Mouse (Mus musculus) C2C12 (cell line): Measurements from ENCODE around the gene Ppp2r5e. TPM values are rescaled to one million over a fixed set of nuclear protein-coding genes. Genes with fewer than 3 reads are reported as not detected.

Experiments used
- H3K27me3 ChIP-seq: one replicate; pipeline ENCODE4 v1.6.1; 2011; ENCODE audit not compliant: control insufficient read depth, insufficient read depth, insufficient read length
- H3K36me3 ChIP-seq: one replicate; pipeline ENCODE4 v1.6.1; 2011; ENCODE audit not compliant: control insufficient read depth, insufficient read depth
- H3K4me3 ChIP-seq: one replicate; pipeline ENCODE4 v1.5.1; 2011; ENCODE audit warnings: mild to moderate bottlenecking, control low read depth; ENCODE audit not compliant: poor library complexity, insufficient read depth, severe bottlenecking
- H3K79me2 ChIP-seq: one replicate; pipeline ENCODE4 v1.6.1; 2011; ENCODE audit not compliant: control insufficient read depth, insufficient read depth
- H3K79me3 ChIP-seq: one replicate; pipeline ENCODE4 v1.6.1; 2011; ENCODE audit warnings: low read depth, control low read depth
- H3ac ChIP-seq: one replicate; pipeline ENCODE3; 2011; ENCODE audit warnings: low read depth; ENCODE audit not compliant: control insufficient read depth, insufficient read length
- CEBPB ChIP-seq: IDR thresholded peaks from one replicate; pipeline ENCODE4 v1.6.1; 2011; ENCODE audit warnings: low read depth, mild to moderate bottlenecking, control low read depth, moderate library complexity
- CTCF ChIP-seq: IDR thresholded peaks from one replicate; pipeline ENCODE4 v1.5.1; 2011; ENCODE audit not compliant: control insufficient read depth, insufficient read depth, insufficient read length
- FOSL1 ChIP-seq: IDR thresholded peaks from one replicate; pipeline ENCODE4 v1.8.0; 2011; ENCODE audit warnings: mild to moderate bottlenecking, low read length; ENCODE audit not compliant: poor library complexity, insufficient read depth, severe bottlenecking
- MAX ChIP-seq: IDR thresholded peaks from one replicate; pipeline ENCODE4 v1.6.1; 2011; ENCODE audit warnings: mild to moderate bottlenecking, control low read depth
- MYOD1 ChIP-seq: IDR thresholded peaks from one replicate; pipeline ENCODE4 v1.6.1; 2011; ENCODE audit warnings: low read depth; ENCODE audit not compliant: control insufficient read depth, insufficient read length
- MYOG ChIP-seq: IDR thresholded peaks from one replicate; pipeline ENCODE4 v1.6.1; 2011; ENCODE audit not compliant: control insufficient read depth, insufficient read length; ENCODE audit errors: extremely low read depth
- USF1 ChIP-seq: IDR thresholded peaks from one replicate; pipeline ENCODE4 v1.6.1; 2011; ENCODE audit warnings: low read depth, mild to moderate bottlenecking, control low read depth, moderate library complexity
- polyA plus RNA-seq: library from polyadenylated mRNA; unstranded; fragments of >200 nt; fragmentation: generic; extraction: Trizol; gene quantifications from one replicate; pipeline ENCODE4 v1.2.1, GENCODE M21; 2012; ENCODE audit warnings: missing spikeins

Ppp2r5e gene
- polyA plus RNA-seq, 1 experiment, result 11.9 TPM

DNA sequence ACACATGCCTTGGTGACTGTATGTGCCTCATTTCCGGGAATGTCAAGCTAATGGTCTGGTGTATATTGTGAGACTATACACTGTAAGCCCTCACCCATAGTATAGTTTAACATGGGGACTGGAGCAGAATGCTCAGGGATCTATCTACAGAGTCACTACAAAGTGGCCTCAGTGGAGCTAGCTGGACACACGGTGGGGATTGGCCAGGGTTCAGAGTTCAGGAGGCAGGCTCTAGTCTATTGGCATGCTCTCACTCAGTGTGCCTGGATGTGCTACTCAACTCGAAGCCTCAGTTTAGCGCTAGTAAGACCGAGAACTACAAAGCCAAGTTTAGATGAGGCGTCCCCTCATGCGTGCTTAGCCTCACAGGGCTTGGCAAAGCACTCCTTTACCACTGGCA is 129.8 kb downstream of the Ppp2r5e start:
- no peak overlapping the region for H3K4me3 ChIP-seq
- H3K36me3 ChIP-seq, result peaks cover 36% of the 10 kb centered on the region
- H3K27me3 ChIP-seq, result no peaks in the 10 kb centered on the region
- peaks cover 1% of the 10 kb centered on the region for H3K79me3 ChIP-seq
- H3ac ChIP-seq, result no peak overlapping the region
- H3K79me2 ChIP-seq, result no peaks in the 10 kb centered on the region
- TF ChIP-seq USF1 (no peak), MYOD1 (no peak)

DNA sequence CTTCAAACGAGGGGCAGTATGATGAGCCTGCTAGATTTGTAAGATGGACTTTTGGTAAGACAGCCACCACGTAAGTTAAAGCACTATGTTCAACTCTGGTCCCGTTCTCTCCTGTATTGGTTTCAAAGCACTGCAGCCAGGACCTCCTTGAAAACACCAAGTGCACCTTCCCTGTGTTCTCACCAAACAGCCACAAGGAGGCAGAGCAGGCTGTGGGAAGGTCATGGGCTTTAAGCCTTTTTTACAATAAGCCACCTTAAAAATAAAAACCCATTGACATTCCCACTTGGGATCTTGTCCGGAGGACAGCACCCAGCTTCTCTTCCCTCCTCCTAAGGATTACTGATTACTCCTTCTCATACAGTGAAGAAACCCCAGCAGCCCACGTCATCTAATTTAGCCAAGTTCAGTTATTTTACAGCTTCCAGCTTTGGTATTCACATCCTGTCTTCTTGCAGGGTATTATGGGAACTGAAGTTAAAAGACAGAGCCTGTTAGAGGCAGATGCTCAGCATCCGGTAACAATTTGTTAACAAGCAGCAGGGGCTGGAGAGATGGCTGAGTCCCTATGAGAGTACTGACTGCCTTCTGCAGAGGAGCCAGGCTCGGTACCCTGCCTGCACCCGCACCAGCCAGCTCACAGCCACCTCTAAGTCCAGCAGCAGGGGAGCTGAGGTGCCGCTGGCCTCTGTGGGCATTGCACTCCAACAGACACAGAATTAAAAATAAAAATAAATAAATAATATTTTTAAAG is 131.9 kb downstream of the Ppp2r5e start:
- H3K79me2 ChIP-seq, result no peaks in the 10 kb centered on the region
- no peaks in the 10 kb centered on the region for H3K79me3 ChIP-seq
- TF ChIP-seq USF1 (no peak), CEBPB (no peak), MYOG (no peak), FOSL1 (no peak), CTCF (peak; percentile 31), MAX (no peak), MYOD1 (no peak)
- no peak overlapping the region for H3ac ChIP-seq
- peaks cover 55% of the 10 kb centered on the region for H3K36me3 ChIP-seq
- no peaks in the 10 kb centered on the region for H3K27me3 ChIP-seq
- H3K4me3 ChIP-seq, result no peak overlapping the region

DNA sequence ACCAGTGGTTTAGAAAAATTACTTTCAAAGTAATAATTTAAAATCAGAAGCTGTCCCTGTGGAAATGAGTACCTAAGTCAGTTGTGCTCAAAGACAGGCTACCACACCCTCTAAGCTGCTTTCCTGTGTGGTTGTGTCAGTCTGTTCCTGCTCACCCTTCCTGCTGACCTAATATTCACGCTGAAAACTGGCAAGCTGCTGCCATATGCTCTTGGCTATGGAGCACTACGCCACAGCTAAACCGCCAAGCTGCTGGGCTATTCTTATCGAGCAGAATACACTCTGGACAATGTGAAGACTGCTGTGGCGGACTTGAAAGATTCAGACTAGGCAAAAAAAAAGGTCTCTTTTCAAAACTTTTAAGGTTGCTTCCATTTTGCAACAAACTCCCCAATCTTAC is 135.5 kb downstream of the Ppp2r5e start:
- Histone ChIP-seq H3K4me3 (no peak overlapping the region), H3ac (no peak overlapping the region), H3K79me2 (no peaks in the 10 kb centered on the region), H3K27me3 (no peaks in the 10 kb centered on the region), H3K36me3 (peaks cover 54% of the 10 kb centered on the region), H3K79me3 (no peaks in the 10 kb centered on the region)
- TF ChIP-seq CEBPB (no peak), USF1 (no peak), CTCF (no peak), MYOG (no peak), FOSL1 (no peak), MYOD1 (no peak), MAX (no peak)

DNA sequence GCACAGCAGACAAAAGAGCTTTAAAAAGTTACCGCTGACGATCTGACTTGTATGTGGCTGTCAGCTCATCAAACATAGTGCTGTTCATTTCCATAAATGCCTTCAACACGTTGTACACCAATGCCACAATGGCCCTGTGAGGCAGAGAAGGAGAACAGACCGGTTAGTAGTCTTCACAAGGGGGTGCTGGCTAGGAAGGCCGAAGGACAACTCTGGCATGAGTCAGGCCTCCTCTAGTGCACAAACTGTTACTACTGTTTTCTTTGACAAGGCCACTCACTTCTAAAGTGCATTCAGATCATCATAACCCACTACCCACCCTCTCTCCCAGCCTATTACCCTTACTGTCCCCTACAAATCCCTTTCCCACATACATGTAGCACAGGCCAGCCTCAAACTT is 136.4 kb downstream of the Ppp2r5e start:
- peaks cover 57% of the 10 kb centered on the region for H3K36me3 ChIP-seq
- H3K79me2 ChIP-seq, result no peaks in the 10 kb centered on the region
- TF ChIP-seq FOSL1, result no peak
- TF ChIP-seq USF1, result no peak
- TF ChIP-seq CEBPB, result no peak
- no peak for TF ChIP-seq MYOD1
- no peak for TF ChIP-seq MYOG
- TF ChIP-seq MAX, result no peak
- no peak for TF ChIP-seq CTCF
- no peaks in the 10 kb centered on the region for H3K79me3 ChIP-seq
- no peak overlapping the region for H3K4me3 ChIP-seq
- no peaks in the 10 kb centered on the region for H3K27me3 ChIP-seq
- no peak overlapping the region for H3ac ChIP-seq

DNA sequence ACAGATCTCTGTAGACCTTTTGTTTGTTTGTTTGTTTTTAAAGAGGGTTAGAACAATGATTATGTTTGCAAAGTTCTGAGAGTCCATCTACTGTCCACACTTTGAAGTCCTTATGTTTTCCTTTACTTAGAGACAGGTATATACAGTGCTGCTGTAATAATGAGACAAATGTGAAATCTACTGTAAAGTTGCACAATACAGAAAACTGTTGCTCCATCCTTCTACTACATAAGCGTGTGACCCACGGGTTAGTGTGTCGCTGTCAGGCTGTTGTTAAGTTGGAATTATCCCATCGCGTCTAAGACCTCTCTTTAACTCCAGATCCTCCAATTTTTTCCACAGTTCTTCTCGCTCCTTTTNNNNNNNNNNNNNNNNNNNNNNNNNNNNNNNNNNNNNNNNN is 142.6 kb downstream of the Ppp2r5e start:
- no peak overlapping the region for H3K4me3 ChIP-seq
- no peak for TF ChIP-seq MYOD1
- no peak for TF ChIP-seq MAX
- TF ChIP-seq USF1, result no peak
- no peak for TF ChIP-seq CEBPB
- TF ChIP-seq FOSL1, result no peak
- no peak for TF ChIP-seq CTCF
- H3K36me3 ChIP-seq, result peaks cover 25% of the 10 kb centered on the region

DNA sequence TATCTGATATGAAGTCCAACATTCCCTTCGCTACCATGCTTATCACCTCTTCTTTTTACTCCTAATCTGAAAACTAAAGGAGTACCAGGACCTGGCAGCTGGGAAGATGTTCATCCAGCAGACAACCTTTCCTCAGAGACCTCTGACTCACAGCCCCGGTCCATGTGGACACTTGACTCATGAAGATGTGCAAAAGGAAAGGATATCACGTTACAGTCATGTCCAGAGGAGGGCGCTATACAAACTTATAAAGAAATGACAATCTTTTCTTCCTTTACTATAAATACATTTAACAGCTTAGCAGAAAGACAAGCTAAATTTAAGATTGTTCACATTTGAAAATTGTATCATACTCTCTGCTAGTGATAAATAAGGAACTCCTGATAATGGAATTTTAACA is 143.0 kb downstream of the Ppp2r5e start:
- peaks cover 20% of the 10 kb centered on the region for H3K36me3 ChIP-seq

More for the DNA sequence above, 142.6 kb downstream of the Ppp2r5e start:
- Histone ChIP-seq H3K79me2 (no peaks in the 10 kb centered on the region), H3K27me3 (no peaks in the 10 kb centered on the region), H3ac (no peak overlapping the region), H3K79me3 (no peaks in the 10 kb centered on the region)

More for the DNA sequence above, 143.0 kb downstream of the Ppp2r5e start:
- no peaks in the 10 kb centered on the region for H3K79me2 ChIP-seq
- no peak overlapping the region for H3K4me3 ChIP-seq
- no peak overlapping the region for H3ac ChIP-seq
- no peaks in the 10 kb centered on the region for H3K27me3 ChIP-seq
- TF ChIP-seq MAX (no peak), FOSL1 (no peak), MYOD1 (no peak), CTCF (no peak), MYOG (no peak), USF1 (no peak), CEBPB (no peak)
- H3K79me3 ChIP-seq, result no peaks in the 10 kb centered on the region
